Mouse (Mus musculus) bone marrow macrophage, adult 2 months (primary cell): ENCODE results near the gene Ubash3a.

Experiments
- CTCF ChIP-seq: IDR thresholded peaks from 2 replicates; pipeline ENCODE4 v1.5.1; 2012; ENCODE audit warnings: low read depth, mild to moderate bottlenecking, low read length, moderate library complexity
- POLR2A ChIP-seq: IDR thresholded peaks from 2 replicates; pipeline ENCODE4 v1.6.1; 2012; ENCODE audit warnings: mild to moderate bottlenecking, low read depth, low read length, borderline replicate concordance

DNA sequence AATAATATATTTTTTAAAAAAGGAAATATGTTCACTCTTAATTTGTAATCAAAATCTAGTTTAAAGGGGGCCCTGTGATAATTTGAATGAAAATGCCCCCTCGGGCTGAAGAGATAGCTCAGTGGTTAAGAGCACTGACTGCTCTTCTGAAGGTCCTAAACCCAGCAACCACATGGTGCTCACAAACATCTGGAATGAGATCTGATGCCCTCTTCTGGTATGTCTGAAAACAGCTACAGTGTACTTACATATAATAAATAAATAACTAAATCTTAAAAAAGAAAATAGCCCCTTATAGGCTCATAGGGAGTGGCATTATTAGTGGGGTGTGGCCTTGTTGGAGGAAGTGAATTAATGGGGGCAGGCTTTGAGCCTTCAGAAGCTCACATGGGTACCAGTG lies 49.5 kb downstream of the Ubash3a start:
- TF ChIP-seq CTCF: no peak
- TF ChIP-seq POLR2A: no peak
